23 mouse cellular contexts compared by ENCODE assay signal in genomic region chr1:92908664-92909063, GRCm38 (mm10). TPM values are rescaled to one million over a fixed set of nuclear protein-coding genes. Genes with fewer than 3 reads are reported as not detected.
DNase-seq lines count a peak whose midpoint lies in the region; ATAC-seq lines count a peak whose summit lies in the region.
"Had no signal": no experiment of that assay in that cellular context is flagged by ENCODE, and none has a peak within 500 bp of the region (broad histone marks: within the 10 kb centered on the region; RNA-seq: fewer than 3 reads in every experiment).

No protein-coding gene starts in this region.

- H3K36me3 ChIP-seq in limb, embryonic 13.5 days = no peaks in the 10 kb centered on the region
- no peaks in the 10 kb centered on the region for H3K36me3 ChIP-seq in limb, embryonic 10.5 days
- no peaks in the 10 kb centered on the region for H3K36me3 ChIP-seq in neural tube, embryonic 15.5 days
- H3K36me3 ChIP-seq: forebrain, embryonic 12.5 days; forebrain, embryonic 15.5 days; heart, embryonic 10.5 days; heart, embryonic 13.5 days; hindbrain, embryonic 12.5 days; hindbrain, embryonic 15.5 days had no signal

- 92% methylated on average over 3 of the region's 3 CpGs for WGBS in limb, embryonic 13.5 days
- 92% methylated on average over 3 of the region's 3 CpGs for WGBS in limb, embryonic 10.5 days
- 97% methylated on average over 3 of the region's 3 CpGs for WGBS in neural tube, embryonic 15.5 days

- 0 out of 2 replicates have a peak overlapping the region, but pooled peaks have one; percentile 3 for H3K4me2 ChIP-seq in limb, embryonic 13.5 days (replicated peaks)
- H3K4me2 ChIP-seq in neural tube, embryonic 15.5 days = no peak overlapping the region

- no peak overlapping the region for H3K9ac ChIP-seq in limb, embryonic 13.5 days
- H3K9ac ChIP-seq in neural tube, embryonic 15.5 days (replicated peaks) = no peak overlapping the region
- H3K9ac ChIP-seq: embryonic facial prominence, embryonic 13.5 days; forebrain, embryonic 12.5 days; forebrain, embryonic 15.5 days; heart, embryonic 13.5 days; hindbrain, embryonic 12.5 days; hindbrain, embryonic 15.5 days had no signal

- 0 out of 2 replicates have a peak, but pooled peaks cover 2% of the 10 kb centered on the region for H3K27me3 ChIP-seq in limb, embryonic 13.5 days
- peaks cover 20% of the 10 kb centered on the region for H3K27me3 ChIP-seq in limb, embryonic 10.5 days (ENCODE audit: low read depth, poor library complexity, severe bottlenecking)
- H3K27me3 ChIP-seq in neural tube, embryonic 15.5 days (replicated peaks) = no peaks in the 10 kb centered on the region
- H3K27me3 ChIP-seq: forebrain, embryonic 15.5 days; hindbrain, embryonic 15.5 days had no signal

- no peak overlapping the region for H3K4me3 ChIP-seq in limb, embryonic 13.5 days
- H3K4me3 ChIP-seq in limb, embryonic 10.5 days = no peak overlapping the region
- H3K4me3 ChIP-seq in neural tube, embryonic 15.5 days (replicated peaks) = 0 out of 2 replicates have a peak overlapping the region, but pooled peaks have one; percentile 73
- H3K4me3 ChIP-seq: forebrain, embryonic 12.5 days; heart, adult 2 months had no signal

- no peak overlapping the region for H3K27ac ChIP-seq in limb, embryonic 13.5 days
- H3K27ac ChIP-seq in limb, embryonic 10.5 days = no peak overlapping the region
- H3K27ac ChIP-seq in neural tube, embryonic 15.5 days (replicated peaks) = no peak overlapping the region
- H3K27ac ChIP-seq: embryonic facial prominence, embryonic 10.5 days; forebrain, embryonic 12.5 days; forebrain, embryonic 15.5 days; heart, adult 2 months; heart, embryonic 13.5 days; hindbrain, embryonic 12.5 days; hindbrain, embryonic 15.5 days had no signal

- H3K9me3 ChIP-seq in limb, embryonic 13.5 days = no peaks in the 10 kb centered on the region
- H3K9me3 ChIP-seq in limb, embryonic 10.5 days (replicated peaks) = no peaks in the 10 kb centered on the region
- no peaks in the 10 kb centered on the region for H3K9me3 ChIP-seq in neural tube, embryonic 15.5 days (replicated peaks)
- H3K9me3 ChIP-seq: embryonic facial prominence, embryonic 10.5 days; embryonic facial prominence, embryonic 13.5 days; forebrain, embryonic 12.5 days; forebrain, embryonic 15.5 days; G1E; heart, embryonic 10.5 days; heart, embryonic 13.5 days; hindbrain, embryonic 12.5 days; hindbrain, embryonic 15.5 days had no signal

- ATAC-seq in limb, embryonic 13.5 days (ENCODE audit: low FRiP score, low read depth) = no peak
- ATAC-seq in neural tube, embryonic 15.5 days (ENCODE audit: low FRiP score) = no peak
- ATAC-seq: forebrain, embryonic 15.5 days had no signal

- H3K4me1 ChIP-seq in limb, embryonic 13.5 days = peaks cover 47% of the 10 kb centered on the region
- H3K4me1 ChIP-seq in limb, embryonic 10.5 days = peaks cover 52% of the 10 kb centered on the region
- peaks cover 53% of the 10 kb centered on the region for H3K4me1 ChIP-seq in neural tube, embryonic 15.5 days

- peak; percentile 58 for DNase-seq in cerebellum, adult 9-11 months
- DNase-seq in cerebellum, postnatal 25 days = no peak
- DNase-seq in limb, embryonic 10.5 days (ENCODE audit: low spot score) = no peak
- DNase-seq in neural tube, embryonic 10.5 days (ENCODE audit: extremely low spot score, low spot score) = no peak
- peak; percentile 10 for DNase-seq in induced T-regulatory cell, adult 2 months (ENCODE audit: low read depth)
- DNase-seq: adrenal gland, postnatal 14 days; cerebellum, adult 8-10 months; cerebellum, postnatal 36 days; gastrocnemius, postnatal 25 days; heart, postnatal 14 days had no signal

RNA-seq across cellular contexts. Expression of gene Dusp28, which starts 1.9 kb away (rescaled TPM):
- polyA plus RNA-seq in limb, embryonic 13.5 days (2015; fragmentation: Nextera tagmentation; extraction: Ambion mirVana) = 11.9 and 12.4 TPM in 2 replicates
- 8.8 TPM in 2 replicates for polyA plus RNA-seq in limb, embryonic 10.5 days (2016; fragmentation: Nextera tagmentation; extraction: Ambion mirVana)
- 17.2 and 17.9 TPM in 2 replicates for polyA plus RNA-seq in neural tube, embryonic 15.5 days (2015; fragmentation: Nextera tagmentation; extraction: Ambion mirVana)

RNA-seq across cellular contexts. Expression of gene Rnpepl1, which starts 1.9 kb away (rescaled TPM):
- polyA plus RNA-seq in limb, embryonic 13.5 days (2015; fragmentation: Nextera tagmentation; extraction: Ambion mirVana) = 33.3 and 33.4 TPM in 2 replicates
- 29.6 and 31.8 TPM in 2 replicates for polyA plus RNA-seq in limb, embryonic 10.5 days (2016; fragmentation: Nextera tagmentation; extraction: Ambion mirVana)
- polyA plus RNA-seq in neural tube, embryonic 15.5 days (2015; fragmentation: Nextera tagmentation; extraction: Ambion mirVana) = 29.8 and 33.4 TPM in 2 replicates

RNA-seq across cellular contexts. Expression of gene Ankmy1, which starts 6.0 kb away (rescaled TPM):
- 0.36 and 0.43 TPM in 2 replicates for polyA plus RNA-seq in limb, embryonic 13.5 days (2015; fragmentation: Nextera tagmentation; extraction: Ambion mirVana)
- polyA plus RNA-seq in limb, embryonic 10.5 days (2016; fragmentation: Nextera tagmentation; extraction: Ambion mirVana) = 0.29 and 0.36 TPM in 2 replicates
- polyA plus RNA-seq in neural tube, embryonic 15.5 days (2015; fragmentation: Nextera tagmentation; extraction: Ambion mirVana) = 0.69 and 1.3 TPM in 2 replicates
- polyA plus RNA-seq: erythroblast, embryonic 14.5 days had no signal

RNA-seq across cellular contexts. Expression of gene Capn10, which starts 25.5 kb away (rescaled TPM):
- 32.3 and 35.2 TPM in 2 replicates for polyA plus RNA-seq in limb, embryonic 13.5 days (2015; fragmentation: Nextera tagmentation; extraction: Ambion mirVana)
- 38.4 and 42.1 TPM in 2 replicates for polyA plus RNA-seq in limb, embryonic 10.5 days (2016; fragmentation: Nextera tagmentation; extraction: Ambion mirVana)
- polyA plus RNA-seq in neural tube, embryonic 15.5 days (2015; fragmentation: Nextera tagmentation; extraction: Ambion mirVana) = 55.4 and 60.8 TPM in 2 replicates

RNA-seq across cellular contexts. Expression of gene Gpr35, which starts 42.0 kb away (rescaled TPM):
- 0.20 and 0.56 TPM in 2 replicates for polyA plus RNA-seq in limb, embryonic 13.5 days (2015; fragmentation: Nextera tagmentation; extraction: Ambion mirVana)
- 0.13 and 0.35 TPM in 2 replicates for polyA plus RNA-seq in limb, embryonic 10.5 days (2016; fragmentation: Nextera tagmentation; extraction: Ambion mirVana)
- polyA plus RNA-seq in neural tube, embryonic 15.5 days (2015; fragmentation: Nextera tagmentation; extraction: Ambion mirVana) = 0.64 and 1.0 TPM in 2 replicates

Comparison
In these comparisons a context has a peak if more than half of its experiments do, and no peak if none do; other contexts are left out.
1. DNase-seq: peak in cerebellum, adult 9-11 months (single experiment) and induced T-regulatory cell, adult 2 months (single experiment); none in cerebellum, postnatal 25 days (0 of 2), limb, embryonic 10.5 days (single experiment) and neural tube, embryonic 10.5 days (single experiment).